Mouse (Mus musculus) liver, embryonic 13.5 days (tissue): ENCODE measurements around the gene Vmn1r137. TPM values are rescaled to one million over a fixed set of nuclear protein-coding genes. Genes with fewer than 3 reads are reported as not detected.
"Not testable (repeated sequence)": the region's sequence is repeated elsewhere in the genome, so short reads cannot be mapped to it uniquely, and the experiment has no call there.

Experiments
- ATAC-seq: fragments of 200-750 bp; cut with Nextera tagmentation; 2 replicates; pipeline ENCODE4 v1.8.0; 2017; ENCODE audit warnings: low read depth, mild to moderate bottlenecking, moderate number of reproducible peaks, moderate library complexity
- DNase-seq: peaks from one replicate; pipeline ENCODE4 v3.0.0; 2022
- H3K27ac ChIP-seq: fragments of 300-500 bp; sonication (generic); 2 replicates; pipeline ENCODE4 v1.5.1; 2015; ENCODE audit warnings: moderate library complexity, mild to moderate bottlenecking, inconsistent platforms
- H3K27me3 ChIP-seq: fragments of 300-500 bp; sonication (generic); 2 replicates; pipeline ENCODE4 v1.6.1; 2015; ENCODE audit warnings: mild to moderate bottlenecking, inconsistent platforms
- H3K36me3 ChIP-seq: fragments of 300-500 bp; sonication (generic); 2 replicates; pipeline ENCODE4 v1.6.1; 2015; ENCODE audit warnings: mild to moderate bottlenecking, inconsistent platforms
- H3K4me1 ChIP-seq: fragments of 300-500 bp; sonication (generic); replicated peaks from 2 replicates; pipeline ENCODE4 v1.6.1; 2015; ENCODE audit warnings: inconsistent platforms
- H3K4me2 ChIP-seq: fragments of 300-500 bp; sonication (generic); 2 replicates; pipeline ENCODE4 v1.6.1; 2015; ENCODE audit warnings: inconsistent platforms, mild to moderate bottlenecking, moderate library complexity
- H3K4me3 ChIP-seq: fragments of 300-500 bp; sonication (generic); replicated peaks from 2 replicates; pipeline ENCODE4 v1.5.1; 2015; ENCODE audit warnings: mild to moderate bottlenecking, inconsistent platforms
- H3K9ac ChIP-seq: fragments of 300-500 bp; sonication (generic); 2 replicates; pipeline ENCODE4 v1.6.1; 2015; ENCODE audit warnings: mild to moderate bottlenecking, inconsistent platforms
- H3K9me3 ChIP-seq: fragments of 300-500 bp; sonication (generic); replicated peaks from 2 replicates; pipeline ENCODE4 v1.6.1; 2016; ENCODE audit warnings: inconsistent platforms
- WGBS: fragments of 180-500 bp; shearing (Covaris S2); methylation state at CpG from one replicate; pipeline ENCODE4 v1.1.7; 2015; ENCODE audit not compliant: insufficient replicate concordance; 5-methylcytosine and 5-hydroxymethylcytosine counted together
- polyA plus RNA-seq: library from polyadenylated mRNA; unstranded; fragments of >200 nt; fragmentation: Nextera tagmentation; extraction: Ambion mirVana; gene quantifications from 2 replicates; pipeline ENCODE4 v1.2.1, GENCODE M21; 2015

Vmn1r137 gene
- polyA plus RNA-seq, result not detected in 2 replicates

GRCm38 (mm10) chr7:21994287-21994686 lies at the start of gene Vmn1r137:
TSS of gene Vmn1r137 (plus strand) at chr7:21994587.
- not testable (repeated sequence) for H3K9me3 ChIP-seq
- no CpG with 5 or more reads among the region's 3 CpGs for WGBS

GRCm38 (mm10) chr7:22028797-22029196 lies 34.4 kb downstream of the Vmn1r137 start, which contains the start of gene Vmn1r138:
TSS of gene Vmn1r138 (minus strand) at chr7:22028897.
- not testable (repeated sequence) for H3K27me3 ChIP-seq, H3K36me3 ChIP-seq, H3K9ac ChIP-seq, H3K4me2 ChIP-seq, DNase-seq, ATAC-seq, H3K4me3 ChIP-seq, H3K9me3 ChIP-seq, H3K4me1 ChIP-seq, H3K27ac ChIP-seq
- no CpG with 5 or more reads among the region's 2 CpGs for WGBS

More at GRCm38 (mm10) chr7:21994287-21994686, at the start of gene Vmn1r137:
- not testable (repeated sequence) for H3K36me3 ChIP-seq, H3K27ac ChIP-seq, H3K4me2 ChIP-seq, H3K4me1 ChIP-seq, H3K4me3 ChIP-seq, ATAC-seq, H3K27me3 ChIP-seq, DNase-seq, H3K9ac ChIP-seq

Other genes starting within 250 kb of the Vmn1r137 start
- gene Gm4175, start 233.1 kb upstream of the Vmn1r137 start, polyA plus RNA-seq, result not detected in 2 replicates
- gene Gm4177, start 197.9 kb upstream of the Vmn1r137 start, polyA plus RNA-seq, result not detected in 2 replicates
- not detected in 2 replicates for gene Vmn1r135, start 162.2 kb upstream of the Vmn1r137 start, polyA plus RNA-seq
- gene Gm5725, start 150.3 kb upstream of the Vmn1r137 start, polyA plus RNA-seq, result not detected in 2 replicates
- not detected in 2 replicates for gene Gm5891, start 73.3 kb upstream of the Vmn1r137 start, polyA plus RNA-seq
- gene Vmn1r138, start 34.3 kb downstream of the Vmn1r137 start, polyA plus RNA-seq, result not detected in 2 replicates
- not detected in 2 replicates for gene Gm6176, start 61.7 kb downstream of the Vmn1r137 start, polyA plus RNA-seq
- gene Vmn1r139, start 74.5 kb downstream of the Vmn1r137 start, polyA plus RNA-seq, result not detected in 2 replicates
- not detected in 2 replicates for gene Gm16451, start 123.7 kb downstream of the Vmn1r137 start, polyA plus RNA-seq
- not detected in 2 replicates for gene Gm10666, start 140.2 kb downstream of the Vmn1r137 start, polyA plus RNA-seq
- not detected in 2 replicates for gene Vmn1r142, start 169.4 kb downstream of the Vmn1r137 start, polyA plus RNA-seq
- not detected in 2 replicates for gene Vmn1r143, start 194.8 kb downstream of the Vmn1r137 start, polyA plus RNA-seq
- gene Gm8653, start 206.7 kb downstream of the Vmn1r137 start, polyA plus RNA-seq, result not detected in 2 replicates
- gene Gm8453, start 234.9 kb downstream of the Vmn1r137 start, polyA plus RNA-seq, result not detected in 2 replicates